Mouse (Mus musculus) heart, embryonic 13.5 days (tissue): ENCODE measurements around the gene Fbxl3. TPM values are rescaled to one million over a fixed set of nuclear protein-coding genes. Genes with fewer than 3 reads are reported as not detected.
A peak's percentile ranks its signal among the peaks of the same experiment; 100 is the strongest.

Source experiments
- ATAC-seq: fragments of 200-750 bp; cut with Nextera tagmentation; 2 replicates; pipeline ENCODE4 v1.8.0; 2017; ENCODE audit warnings: moderate TSS enrichment; ENCODE audit not compliant: insufficient number of reproducible peaks, low FRiP score, low TSS enrichment; ENCODE audit errors: extremely low read depth
- H3K27ac ChIP-seq: fragments of 300-500 bp; sonication (generic); replicated peaks from 2 replicates; pipeline ENCODE4 v1.5.1; 2015; ENCODE audit warnings: moderate library complexity, mild to moderate bottlenecking, inconsistent platforms
- H3K27me3 ChIP-seq: fragments of 300-500 bp; sonication (generic); replicated peaks from 2 replicates; pipeline ENCODE4 v1.6.1; 2015; ENCODE audit warnings: mild to moderate bottlenecking, inconsistent platforms
- H3K36me3 ChIP-seq: fragments of 300-500 bp; sonication (generic); 2 replicates; pipeline ENCODE4 v1.6.1; 2015; ENCODE audit warnings: mild to moderate bottlenecking, inconsistent platforms
- H3K4me1 ChIP-seq: fragments of 300-500 bp; sonication (generic); 2 replicates; pipeline ENCODE4 v1.6.1; 2015; ENCODE audit warnings: inconsistent platforms
- H3K4me2 ChIP-seq: fragments of 300-500 bp; sonication (generic); 2 replicates; pipeline ENCODE4 v1.6.1; 2015; ENCODE audit warnings: inconsistent platforms, mild to moderate bottlenecking, moderate library complexity
- H3K4me3 ChIP-seq: fragments of 300-500 bp; sonication (generic); 2 replicates; pipeline ENCODE4 v1.5.1; 2015; ENCODE audit warnings: moderate library complexity, mild to moderate bottlenecking, inconsistent platforms
- H3K9ac ChIP-seq: fragments of 300-500 bp; sonication (generic); 2 replicates; pipeline ENCODE4 v1.6.1; 2015; ENCODE audit warnings: inconsistent platforms, mild to moderate bottlenecking, moderate library complexity
- H3K9me3 ChIP-seq: fragments of 300-500 bp; sonication (generic); 2 replicates; pipeline ENCODE4 v1.6.1; 2016; ENCODE audit warnings: inconsistent platforms
- WGBS: fragments of 180-500 bp; shearing (Covaris S2); methylation state at CpG from one replicate; pipeline ENCODE4 v1.1.7; 2015; ENCODE audit warnings: mixed read lengths; 5-methylcytosine and 5-hydroxymethylcytosine counted together
- polyA plus RNA-seq: library from polyadenylated mRNA; unstranded; fragments of >200 nt; fragmentation: Nextera tagmentation; extraction: Ambion mirVana; gene quantifications from 2 replicates; pipeline ENCODE4 v1.2.1, GENCODE M21; 2015

The Fbxl3 gene
- polyA plus RNA-seq, 1 experiment from 2014 or later = 18.8 TPM

- Histone ChIP-seq H3K27ac (peak overlapping the region; percentile 100), H3K4me1 (peaks cover 33% of the 10 kb centered on the region), H3K9me3 (no peaks in the 10 kb centered on the region), H3K4me3 (peak overlapping the region; percentile 95), H3K36me3 (peaks cover 24% of the 10 kb centered on the region), H3K9ac (peak overlapping the region; percentile 100), H3K4me2 (peak overlapping the region; percentile 70), H3K27me3 (no peaks in the 10 kb centered on the region)
- ATAC-seq = peak; percentile 84
- under 1% methylated on average over 70 of the region's 86 CpGs for WGBS
Measured at GRCm38 (mm10) chr14:103098587-103099235, 655 bp downstream of the Fbxl3 start.

GRCm38 (mm10) chr14:103098213-103098586 lies 1.2 kb downstream of the Fbxl3 start:
- Histone ChIP-seq H3K27ac (peak overlapping the region; percentile 100), H3K4me1 (peaks cover 38% of the 10 kb centered on the region), H3K9ac (peak overlapping the region; percentile 100), H3K27me3 (no peaks in the 10 kb centered on the region), H3K36me3 (peaks cover 24% of the 10 kb centered on the region), H3K4me2 (peak overlapping the region; percentile 70), H3K9me3 (no peaks in the 10 kb centered on the region), H3K4me3 (peak overlapping the region; percentile 95)
- ATAC-seq = no peak
- 0% methylated on average over 2 of the region's 2 CpGs for WGBS

GRCm38 (mm10) chr14:103096621-103097020 lies 2.7 kb downstream of the Fbxl3 start:
- Histone ChIP-seq H3K9ac (no peak overlapping the region), H3K4me2 (peak overlapping the region; percentile 62), H3K9me3 (no peaks in the 10 kb centered on the region), H3K36me3 (peaks cover 30% of the 10 kb centered on the region), H3K4me1 (peaks cover 44% of the 10 kb centered on the region), H3K27ac (no peak overlapping the region), H3K27me3 (no peaks in the 10 kb centered on the region), H3K4me3 (peak overlapping the region; percentile 95)
- ATAC-seq = no peak
- WGBS = 76% methylated on average over 6 of the region's 6 CpGs

- H3K36me3 ChIP-seq = peaks cover 38% of the 10 kb centered on the region
- H3K4me3 ChIP-seq = 0 out of 2 replicates have a peak overlapping the region, but pooled peaks have one; percentile 95
- H3K4me1 ChIP-seq = peaks cover 46% of the 10 kb centered on the region
- no peaks in the 10 kb centered on the region for H3K27me3 ChIP-seq
- no peak overlapping the region for H3K27ac ChIP-seq
- 90% methylated on average over 8 of the region's 8 CpGs for WGBS
- no peaks in the 10 kb centered on the region for H3K9me3 ChIP-seq
- ATAC-seq = no peak
- no peak overlapping the region for H3K9ac ChIP-seq
- H3K4me2 ChIP-seq = peak overlapping the region; percentile 62; the same call in 1 of the 2 replicates
Measured at GRCm38 (mm10) chr14:103095826-103096225, 3.5 kb downstream of the Fbxl3 start.

- no peak for ATAC-seq
- no peaks in the 10 kb centered on the region for H3K9me3 ChIP-seq
- 92% methylated on average over 8 of the region's 8 CpGs for WGBS
- H3K4me2 ChIP-seq = no peak overlapping the region
- no peak overlapping the region for H3K27ac ChIP-seq
- peaks cover 42% of the 10 kb centered on the region for H3K4me1 ChIP-seq
- H3K27me3 ChIP-seq = no peaks in the 10 kb centered on the region
- H3K9ac ChIP-seq = no peak overlapping the region
- peak overlapping the region; percentile 2; the same call in 1 of the 2 replicates for H3K4me3 ChIP-seq
- peaks cover 40% of the 10 kb centered on the region for H3K36me3 ChIP-seq
Measured at GRCm38 (mm10) chr14:103095036-103095435, 4.3 kb downstream of the Fbxl3 start.

- WGBS = 47% methylated on average over 4 of the region's 4 CpGs
- H3K4me1 ChIP-seq = peaks cover 47% of the 10 kb centered on the region
- peaks cover 50% of the 10 kb centered on the region for H3K36me3 ChIP-seq
- H3K9ac ChIP-seq = no peak overlapping the region
- H3K27me3 ChIP-seq = no peaks in the 10 kb centered on the region
- no peak overlapping the region for H3K27ac ChIP-seq
- no peaks in the 10 kb centered on the region for H3K9me3 ChIP-seq
- ATAC-seq = no peak
- peak overlapping the region; percentile 6; the same call in 1 of the 2 replicates for H3K4me2 ChIP-seq
- H3K4me3 ChIP-seq = no peak overlapping the region
Measured at GRCm38 (mm10) chr14:103093670-103094069, 5.7 kb downstream of the Fbxl3 start.

- 83% methylated on average over 3 of the region's 3 CpGs for WGBS
- Histone ChIP-seq H3K27me3 (no peaks in the 10 kb centered on the region), H3K27ac (no peak overlapping the region), H3K4me1 (peaks cover 48% of the 10 kb centered on the region), H3K4me2 (peak overlapping the region; percentile 6; the same call in 1 of the 2 replicates), H3K4me3 (no peak overlapping the region), H3K9ac (no peak overlapping the region), H3K9me3 (no peaks in the 10 kb centered on the region), H3K36me3 (peaks cover 55% of the 10 kb centered on the region)
- no peak for ATAC-seq
Measured at GRCm38 (mm10) chr14:103093236-103093635, 6.1 kb downstream of the Fbxl3 start.

- Histone ChIP-seq H3K36me3 (peaks cover 66% of the 10 kb centered on the region), H3K4me1 (peaks cover 17% of the 10 kb centered on the region), H3K4me3 (no peak overlapping the region), H3K4me2 (no peak overlapping the region), H3K27me3 (no peaks in the 10 kb centered on the region), H3K9me3 (no peaks in the 10 kb centered on the region), H3K27ac (no peak overlapping the region), H3K9ac (no peak overlapping the region)
- 72% methylated on average over 6 of the region's 6 CpGs for WGBS
- no peak for ATAC-seq
Measured at GRCm38 (mm10) chr14:103088624-103089023, 10.7 kb downstream of the Fbxl3 start.

GRCm38 (mm10) chr14:103087846-103088245 lies 11.5 kb downstream of the Fbxl3 start:
- Histone ChIP-seq H3K4me3 (no peak overlapping the region), H3K27me3 (no peaks in the 10 kb centered on the region), H3K4me1 (peaks cover 13% of the 10 kb centered on the region), H3K9ac (no peak overlapping the region), H3K9me3 (no peaks in the 10 kb centered on the region), H3K4me2 (peak overlapping the region; percentile 4; the same call in 1 of the 2 replicates), H3K27ac (no peak overlapping the region), H3K36me3 (peaks cover 72% of the 10 kb centered on the region)
- no peak for ATAC-seq
- WGBS = 67% methylated on average over 5 of the region's 5 CpGs

GRCm38 (mm10) chr14:103086671-103087324 lies 12.6 kb downstream of the Fbxl3 start:
- no peak overlapping the region for H3K9ac ChIP-seq
- H3K27me3 ChIP-seq = no peaks in the 10 kb centered on the region
- ATAC-seq = peak; percentile 83
- H3K4me2 ChIP-seq = peak overlapping the region; percentile 12
- H3K36me3 ChIP-seq = peaks cover 73% of the 10 kb centered on the region
- no peaks in the 10 kb centered on the region for H3K9me3 ChIP-seq
- peak overlapping the region; percentile 34; the same call in 1 of the 2 replicates for H3K27ac ChIP-seq
- 84% methylated on average over 4 of the region's 4 CpGs for WGBS
- peaks cover 9% of the 10 kb centered on the region for H3K4me1 ChIP-seq
- no peak overlapping the region for H3K4me3 ChIP-seq

- no peak for ATAC-seq
Measured at GRCm38 (mm10) chr14:103085840-103086533, 13.4 kb downstream of the Fbxl3 start.

More at GRCm38 (mm10) chr14:103085840-103086533, 13.4 kb downstream of the Fbxl3 start:
- Histone ChIP-seq H3K36me3 (peaks cover 68% of the 10 kb centered on the region), H3K27ac (peak overlapping the region; percentile 34; the same call in 1 of the 2 replicates), H3K9ac (no peak overlapping the region), H3K4me3 (no peak overlapping the region), H3K9me3 (no peaks in the 10 kb centered on the region), H3K4me1 (peaks cover 6% of the 10 kb centered on the region; the same call in 1 of the 2 replicates), H3K27me3 (no peaks in the 10 kb centered on the region), H3K4me2 (peak overlapping the region; percentile 39; the same call in 1 of the 2 replicates)
- 57% methylated on average over 1 of the region's 1 CpGs for WGBS
